1 mouse cellular context compared by ENCODE assay signal in genomic region chr11:98342000-98342945, GRCm38 (mm10).
TF ChIP-seq lines count a peak whose summit lies in the region.

No protein-coding gene starts in this region.

TF ChIP-seq in MEL, 35 proteins besides CTCF, POLR2A, EP300 and RAD21 (continued from another document):
- TF ChIP-seq ZKSCAN1 (IDR thresholded peaks at IDR 0.05; ENCODE audit: low read depth, low read length) (no peak), NELFE (IDR thresholded peaks at IDR 0.05; ENCODE audit: low read depth, low read length) (peak; percentile 36; the same call in 1 of the 2 replicates), E2F4 (IDR thresholded peaks at IDR 0.05; ENCODE audit: borderline replicate concordance, low read depth, low read length) (no peak), ZNF384 (IDR thresholded peaks at IDR 0.05; ENCODE audit: low read depth, low read length) (peak; percentile 77), MYC (IDR thresholded peaks at IDR 0.05; ENCODE audit: low read depth, low read length) (no peak), MAFK (IDR thresholded peaks at IDR 0.05; ENCODE audit: borderline replicate concordance, low read depth, low read length) (no peak), ELF1 (IDR thresholded peaks at IDR 0.05; ENCODE audit: low read depth, low read length) (peak; percentile 66; the same call in 1 of the 2 replicates), ETS1 (IDR thresholded peaks at IDR 0.05; ENCODE audit: low read depth, low read length) (no peak), SIN3A (IDR thresholded peaks at IDR 0.05; ENCODE audit: low read length) (peak; percentile 89), POLR2AphosphoS5 (IDR thresholded peaks at IDR 0.05; ENCODE audit: borderline replicate concordance, low read depth, low read length) (no peak)
